Mouse (Mus musculus): ENCODE measurements around the gene Zranb1.
A peak's percentile ranks its signal among the peaks of the same experiment; 100 is the strongest.

Zranb1 gene

GRCm38 (mm10) chr7:133003421-133003820, 72.5 kb downstream of the Zranb1 start:
- DNase-seq = peak; percentile 85 to 90

GRCm38 (mm10) chr7:133005772-133006171, 74.8 kb downstream of the Zranb1 start:
- no peak for DNase-seq

DNA sequence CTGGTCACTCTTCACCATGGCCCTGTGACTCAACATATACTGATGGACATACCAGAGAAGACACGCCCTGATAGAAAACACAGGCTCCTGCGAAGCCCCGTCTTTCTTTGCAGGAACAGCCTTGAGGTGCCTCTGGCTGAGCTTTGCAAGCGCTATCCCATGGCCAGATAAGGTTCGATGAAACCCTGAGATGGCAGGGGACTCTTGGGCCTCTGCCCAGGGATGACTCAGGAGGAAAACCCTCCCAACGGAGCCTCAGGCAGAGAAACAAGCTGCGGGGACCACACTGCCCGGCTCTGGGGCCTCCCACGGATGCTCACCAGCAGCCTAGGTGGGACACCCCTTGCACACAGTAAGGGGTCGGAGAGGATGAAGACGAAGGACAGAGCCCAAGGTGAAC, 76.4 kb downstream of the Zranb1 start:
- DNase-seq = no peak

GRCm38 (mm10) chr7:133008663-133009062, 77.7 kb downstream of the Zranb1 start:
- no peak for DNase-seq

DNA sequence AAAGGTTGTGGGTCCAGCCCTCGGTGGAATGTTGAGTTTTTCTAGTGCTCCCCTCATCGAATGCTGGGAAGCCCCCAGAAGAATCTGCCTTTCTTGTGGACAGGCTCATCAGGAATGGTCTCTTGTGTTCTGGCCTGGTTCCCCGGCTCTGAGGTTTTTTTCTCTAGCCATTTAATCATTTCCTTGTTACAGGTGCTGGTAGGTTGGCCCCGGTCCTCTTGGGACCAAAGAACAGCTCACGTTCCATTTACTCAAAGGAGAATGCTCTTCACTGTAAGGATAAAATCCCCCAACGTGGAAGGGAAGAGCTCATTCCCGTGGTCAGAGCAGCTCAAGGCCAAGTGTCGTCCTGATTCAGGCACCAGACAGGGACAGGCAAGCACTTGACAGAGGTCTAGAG, 78.7 kb downstream of the Zranb1 start:
- DNase-seq = no peak

GRCm38 (mm10) chr7:133010477-133010876, 79.5 kb downstream of the Zranb1 start:
- no peak for DNase-seq

DNA sequence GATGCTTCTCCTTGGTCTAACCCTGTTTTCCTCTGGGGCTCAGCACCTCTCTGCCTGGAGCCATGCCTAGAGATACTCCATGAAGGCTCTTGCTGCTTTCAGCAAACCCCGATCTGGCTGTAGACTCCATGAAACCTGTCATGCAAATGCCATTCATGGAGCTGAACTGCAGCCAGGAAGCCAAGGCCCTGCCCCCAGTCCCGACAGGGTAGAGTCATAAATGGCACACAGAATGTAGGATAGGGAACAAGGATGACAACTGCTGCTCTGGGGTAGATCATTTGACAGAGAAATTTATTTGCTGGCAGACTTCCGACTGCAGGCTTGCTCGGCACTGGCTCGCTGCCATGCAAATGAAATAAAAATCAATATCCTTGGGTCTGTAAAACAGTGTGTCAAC, 80.2 kb downstream of the Zranb1 start:
- peak; percentile 16 to 33 for DNase-seq

DNA sequence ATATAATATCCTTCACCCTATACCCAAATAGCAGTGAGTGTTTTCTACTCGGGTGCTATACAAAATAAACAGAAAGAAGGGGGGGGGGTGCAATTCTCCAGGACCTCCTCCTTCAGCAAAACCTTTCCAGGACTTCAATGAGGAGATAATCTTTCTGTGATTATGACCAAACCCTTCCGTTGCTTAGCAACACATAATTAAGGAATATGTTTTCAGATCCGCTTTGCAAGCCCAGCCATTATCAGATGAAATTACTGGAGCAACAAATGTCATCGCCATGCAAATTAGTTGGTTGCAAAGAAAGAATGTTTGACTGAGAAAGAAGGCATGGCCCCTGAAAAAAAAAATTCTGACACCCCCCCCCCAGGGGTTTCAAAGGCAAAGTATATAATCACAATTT, 80.7 kb downstream of the Zranb1 start:
- no peak for DNase-seq

DNA sequence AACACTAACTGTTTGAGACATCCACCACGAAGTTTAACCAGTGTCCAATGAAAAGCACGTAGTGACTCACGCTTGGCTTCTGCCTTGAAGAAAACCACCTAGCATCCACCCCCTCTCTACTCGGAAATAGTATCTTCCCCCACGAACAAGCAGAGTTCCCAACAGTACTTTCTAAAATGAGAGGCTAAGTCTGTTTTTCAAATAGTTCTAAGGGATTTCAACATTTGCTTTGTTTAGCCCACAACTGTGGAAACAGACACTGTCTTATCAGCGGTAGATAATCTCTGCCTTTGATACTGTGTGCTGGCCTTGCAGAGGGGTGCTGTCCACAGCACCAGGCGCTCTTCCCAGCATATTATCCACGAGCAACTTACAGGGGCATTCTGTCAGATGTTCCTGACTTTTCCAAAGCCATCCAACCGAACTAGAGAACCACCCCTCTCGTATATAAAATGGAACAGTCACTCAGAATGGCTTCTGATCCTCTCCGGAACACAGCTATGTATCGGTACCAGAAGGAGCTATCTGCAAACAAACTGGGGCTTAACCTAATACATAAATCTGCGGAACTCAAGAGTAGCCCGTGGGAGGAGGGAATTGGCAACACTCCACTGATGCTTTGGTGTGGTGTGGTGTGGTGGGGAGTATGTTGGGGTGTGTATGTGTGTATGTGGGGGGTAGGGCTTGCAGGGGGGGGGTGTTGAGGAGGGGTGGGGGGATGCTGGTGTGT, 81.9 kb downstream of the Zranb1 start:
- no peak for DNase-seq

GRCm38 (mm10) chr7:133013923-133014322, 83.0 kb downstream of the Zranb1 start:
- DNase-seq = no peak

DNA sequence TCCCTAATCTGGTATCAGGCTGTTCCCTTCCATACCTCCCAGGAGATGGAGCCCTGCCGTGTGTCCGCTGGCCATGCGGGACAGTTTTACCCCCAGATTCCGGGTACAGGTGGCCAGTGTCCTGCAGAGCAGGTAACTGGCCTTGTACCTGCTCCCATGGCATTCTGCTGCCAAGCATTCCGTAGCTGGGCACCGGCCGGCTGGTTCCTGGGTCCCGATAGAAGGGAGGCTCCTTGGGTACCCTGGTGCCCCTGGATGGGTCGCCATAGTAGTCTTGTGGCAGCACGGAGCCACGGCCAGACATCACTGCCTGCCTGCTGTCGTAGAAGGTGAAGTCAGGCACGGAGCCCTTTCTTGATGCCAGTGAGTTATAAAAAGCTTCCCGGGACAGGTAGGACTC, 83.7 kb downstream of the Zranb1 start:
- DNase-seq = no peak

DNA sequence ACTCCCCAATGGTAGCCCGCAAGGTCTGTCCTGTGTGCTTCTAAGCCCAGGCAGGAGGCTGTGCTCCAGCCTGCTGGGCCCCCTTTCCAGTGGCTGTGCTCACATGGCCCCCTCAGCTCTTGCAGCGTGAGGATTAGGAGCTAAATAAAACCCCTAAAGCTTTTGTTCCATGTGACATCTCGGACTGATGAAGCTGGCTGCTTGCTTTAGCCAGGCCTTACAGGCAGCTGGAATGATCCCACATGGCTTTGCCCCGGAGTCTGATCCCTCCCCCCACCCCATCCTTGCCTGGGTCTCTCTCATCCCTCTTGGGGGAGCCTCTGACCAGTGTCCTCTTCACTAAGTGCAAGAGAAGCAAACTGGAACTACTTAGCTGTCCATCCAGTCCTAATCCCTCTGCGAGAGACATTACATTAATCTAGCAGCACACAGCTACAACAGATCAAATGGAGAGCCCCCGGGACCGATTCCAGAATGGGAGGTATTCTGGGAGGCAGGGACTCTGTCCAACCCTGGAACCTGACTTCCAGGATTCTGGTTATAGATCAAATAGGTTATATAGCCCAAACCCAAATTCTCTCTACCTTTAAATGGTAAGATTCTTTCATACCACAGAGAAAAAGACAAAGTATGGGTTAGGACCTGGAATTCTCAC, 84.6 kb downstream of the Zranb1 start:
- DNase-seq = peak; percentile 54 to 59

- no peak for DNase-seq
Observed at GRCm38 (mm10) chr7:133018961-133019360, 88.0 kb downstream of the Zranb1 start.

DNA sequence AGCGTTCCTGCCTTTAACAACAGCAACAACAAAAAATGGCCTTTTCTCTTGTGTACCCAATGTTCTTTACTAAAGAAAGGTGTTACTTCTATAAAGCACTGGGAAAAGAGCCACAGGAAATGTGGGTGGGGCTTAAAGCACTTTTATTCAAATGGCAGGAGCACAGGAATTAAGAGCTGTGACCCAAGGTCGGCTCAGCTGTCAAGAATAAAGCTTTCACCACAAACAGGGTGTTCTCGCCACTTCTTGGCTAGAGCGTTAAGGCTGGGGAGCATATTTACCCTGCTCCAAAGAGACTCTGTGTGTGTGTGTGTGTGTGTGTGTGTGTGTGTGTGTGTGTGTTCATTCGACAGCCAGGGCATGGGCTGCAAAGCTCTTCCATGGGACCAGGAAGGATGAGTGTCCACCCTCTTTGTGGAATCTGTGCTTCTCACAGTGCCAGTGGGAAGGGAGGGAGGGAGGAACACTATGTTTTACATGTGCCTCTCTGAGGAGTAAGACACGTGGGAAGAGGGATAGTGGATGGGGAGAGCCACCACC, 88.6 kb downstream of the Zranb1 start:
- DNase-seq = peak in 1 of 2 experiments; percentile 17

GRCm38 (mm10) chr7:133024694-133025093, 93.8 kb downstream of the Zranb1 start:
- no peak for DNase-seq

DNA sequence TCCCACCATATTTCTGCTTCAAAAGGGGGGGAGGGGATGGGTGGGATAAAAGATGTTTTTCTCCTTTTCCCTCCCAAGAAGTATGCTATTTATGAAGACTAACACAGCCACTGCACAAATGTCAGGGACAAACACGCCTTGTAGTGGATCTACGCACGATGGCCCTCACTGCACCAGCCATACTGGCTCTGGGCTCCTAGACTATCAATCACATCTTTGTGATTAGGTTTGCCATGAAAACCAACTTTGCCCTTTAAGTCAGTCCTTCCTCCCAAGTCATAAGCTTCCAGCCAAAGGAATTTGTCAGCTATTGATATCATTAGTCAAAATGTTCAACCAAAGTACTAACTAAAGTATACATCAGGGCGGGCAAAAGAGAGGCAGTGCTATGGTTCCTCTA, 97.0 kb downstream of the Zranb1 start:
- DNase-seq = no peak

DNA sequence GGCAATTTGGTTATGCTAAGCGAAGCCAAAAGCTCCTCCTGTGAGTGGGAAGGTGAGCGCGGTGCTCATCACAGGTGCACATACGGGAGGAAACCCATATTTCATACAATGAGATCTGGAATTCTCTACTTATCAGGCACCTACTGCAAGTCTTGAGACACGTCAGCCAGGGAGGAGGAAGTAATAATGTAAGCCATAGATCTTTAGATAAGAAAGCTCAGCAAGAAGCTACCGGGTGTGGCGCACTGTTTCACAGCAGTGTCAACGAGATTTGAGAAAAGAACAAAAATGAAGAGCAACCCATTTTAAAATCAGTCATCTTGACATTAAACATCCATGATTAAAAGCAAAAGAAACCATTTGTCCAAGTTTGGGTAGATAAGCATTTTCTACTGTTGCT, 98.1 kb downstream of the Zranb1 start:
- no peak for DNase-seq

DNA sequence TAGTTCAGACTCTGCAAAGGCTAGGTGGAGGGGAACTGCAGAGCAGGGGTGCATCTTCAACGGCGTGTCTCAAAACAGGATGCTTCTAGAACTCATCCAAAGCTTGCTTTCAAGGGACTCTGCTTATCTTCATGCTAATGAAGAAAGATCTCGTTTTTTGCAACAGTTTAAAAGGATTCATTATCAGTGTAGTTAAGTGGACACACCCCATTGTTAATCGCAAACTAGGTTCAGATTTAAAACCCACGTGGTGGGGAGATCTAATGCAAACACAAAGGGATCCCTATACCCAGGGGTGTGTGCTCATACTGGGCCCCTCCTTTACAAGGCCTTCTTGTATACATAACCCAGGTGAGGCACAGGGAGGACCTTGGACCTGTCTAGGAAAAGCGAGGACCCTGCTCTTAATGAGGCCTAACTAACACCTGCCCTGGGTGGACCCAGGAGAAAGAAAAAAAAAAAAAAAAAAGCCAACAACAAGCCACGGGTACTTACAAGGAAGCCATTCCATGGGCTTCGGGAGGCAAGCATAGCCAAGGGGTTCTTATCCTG, 98.6 kb downstream of the Zranb1 start:
- DNase-seq = no peak

GRCm38 (mm10) chr7:133032589-133033203, 101.8 kb downstream of the Zranb1 start:
- peak; percentile 74 to 79 for DNase-seq

DNA sequence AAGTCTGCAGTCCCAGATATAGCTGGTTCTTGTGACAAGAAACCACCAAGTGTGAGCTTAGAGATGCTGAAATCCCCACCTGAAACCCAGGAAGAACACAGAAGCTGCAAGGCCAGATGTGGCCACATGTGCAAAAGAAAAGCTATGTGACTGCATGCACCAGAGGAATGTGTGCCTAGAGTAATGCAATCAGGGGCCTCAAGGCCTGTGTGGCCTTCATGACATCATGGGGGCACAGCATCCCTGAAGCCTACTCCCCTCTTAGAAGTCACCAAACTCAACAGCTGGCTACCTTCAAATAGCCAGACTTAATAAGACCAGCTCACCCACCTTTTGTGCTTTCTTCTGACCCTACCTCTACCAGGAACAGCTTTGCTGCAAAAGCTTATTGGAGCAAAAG, 105.0 kb downstream of the Zranb1 start:
- DNase-seq = no peak
